Mouse (Mus musculus) limb, embryonic 14.5 days (tissue): Measurements from ENCODE around the gene Pgm5. TPM values are rescaled to one million over a fixed set of nuclear protein-coding genes. Genes with fewer than 3 reads are reported as not detected.

Experiments
- ATAC-seq: fragments of 200-750 bp; cut with Nextera tagmentation; 2 replicates; pipeline ENCODE4 v1.8.0; 2017; ENCODE audit warnings: low read depth, moderate number of reproducible peaks, moderate TSS enrichment; ENCODE audit not compliant: low FRiP score
- DNase-seq: peaks from one replicate; pipeline ENCODE4 v3.0.0-alpha.2; 2015; ENCODE audit warnings: low spot score
- H3K27ac ChIP-seq: fragments of 300-500 bp; sonication (generic); replicated peaks from 2 replicates; pipeline ENCODE4 v1.5.1; 2014; ENCODE audit warnings: low read depth, mild to moderate bottlenecking, low read length, moderate library complexity, mixed read lengths
- H3K27me3 ChIP-seq: fragments of 300-500 bp; sonication (generic); 2 replicates; pipeline ENCODE4 v1.6.1; 2014; ENCODE audit warnings: low read length, mixed read lengths; ENCODE audit not compliant: control insufficient read depth, insufficient read depth
- H3K36me3 ChIP-seq: fragments of 300-500 bp; sonication (generic); 2 replicates; pipeline ENCODE4 v1.6.1; 2014; ENCODE audit warnings: mild to moderate bottlenecking, low read length, moderate library complexity, mixed read lengths; ENCODE audit not compliant: control insufficient read depth, insufficient read depth
- H3K4me1 ChIP-seq: fragments of 300-500 bp; sonication (generic); 2 replicates; pipeline ENCODE4 v1.6.1; 2014; ENCODE audit warnings: antibody characterized with exemption, low read length, mixed read lengths; ENCODE audit not compliant: control insufficient read depth, insufficient read depth
- H3K4me2 ChIP-seq: fragments of 300-500 bp; sonication (generic); replicated peaks from 2 replicates; pipeline ENCODE4 v1.6.1; 2014; ENCODE audit warnings: low read depth, mild to moderate bottlenecking, low read length, moderate library complexity; ENCODE audit not compliant: severe bottlenecking
- H3K4me3 ChIP-seq: fragments of 300-500 bp; sonication (generic); replicated peaks from 2 replicates; pipeline ENCODE4 v1.5.1; 2014; ENCODE audit warnings: low read length
- H3K9ac ChIP-seq: fragments of 300-500 bp; sonication (generic); 2 replicates; pipeline ENCODE4 v1.6.1; 2014; ENCODE audit warnings: mild to moderate bottlenecking, low read depth, low read length, moderate library complexity; ENCODE audit not compliant: severe bottlenecking
- H3K9me3 ChIP-seq: fragments of 300-500 bp; sonication (generic); 2 replicates; pipeline ENCODE4 v1.6.1; 2016; ENCODE audit warnings: low read length; ENCODE audit not compliant: control insufficient read depth
- POLR2A ChIP-seq: fragments of 200-500 bp; IDR thresholded peaks from 2 replicates; pipeline ENCODE4 v1.8.0; 2012; ENCODE audit warnings: inconsistent platforms, mild to moderate bottlenecking, moderate library complexity, borderline replicate concordance; ENCODE audit not compliant: insufficient read depth, insufficient read length; ENCODE audit errors: extremely low read depth
- WGBS: fragments of 180-500 bp; shearing (Covaris S2); extraction: QIAGEN DNeasy Blood & Tissue Kit; methylation state at CpG from one replicate; pipeline ENCODE4 v1.1.7; 2014; 5-methylcytosine and 5-hydroxymethylcytosine counted together
- polyA plus RNA-seq, 2 experiments: library from polyadenylated mRNA; depleted of rRNA in 1 of 2; stranded (reverse) in 1 of 2; unstranded in 1 of 2; fragments of >200 nt; fragmentation: Nextera tagmentation in 1 of 2; extraction: Ambion mirVana in 1 of 2; gene quantifications; 2 replicates each; pipeline versions ENCODE4 v1.2.1 to v1.2.3; 2012 to 2014

The Pgm5 gene
- polyA plus RNA-seq, 2 experiments, result 2.6 to 18.2 TPM

DNA sequence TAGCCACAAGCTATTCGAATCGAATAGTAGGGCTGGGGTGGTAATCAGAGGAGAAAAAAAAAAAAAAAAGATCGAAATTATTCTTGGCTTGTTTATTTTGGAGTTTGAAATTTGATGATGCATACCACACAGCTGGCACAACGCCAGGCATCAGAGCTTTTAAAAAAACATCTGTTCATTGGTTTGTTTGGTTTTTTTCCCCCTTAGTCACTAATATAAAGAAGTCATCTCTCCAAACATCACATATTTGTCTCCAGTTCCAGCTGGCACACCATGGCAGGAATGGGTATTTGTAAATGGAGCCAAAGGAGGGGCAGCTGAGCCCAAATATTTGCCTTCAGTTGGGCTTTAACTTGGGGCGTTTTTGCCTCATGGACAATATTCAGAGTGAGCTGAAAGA is 131.0 kb downstream of the Pgm5 start:
- 0 out of 2 replicates have a peak, but pooled peaks cover 4% of the 10 kb centered on the region for H3K4me1 ChIP-seq
- no peak for TF ChIP-seq POLR2A
- 43% methylated on average over 5 of the region's 5 CpGs for WGBS
- H3K36me3 ChIP-seq, result no peaks in the 10 kb centered on the region
- H3K4me2 ChIP-seq, result no peak overlapping the region
- H3K27ac ChIP-seq, result no peak overlapping the region
- H3K9me3 ChIP-seq, result no peaks in the 10 kb centered on the region
- H3K27me3 ChIP-seq, result no peaks in the 10 kb centered on the region
- no peak overlapping the region for H3K4me3 ChIP-seq
- no peak overlapping the region for H3K9ac ChIP-seq
- no peak for ATAC-seq
- DNase-seq, result peak; percentile 67

DNA sequence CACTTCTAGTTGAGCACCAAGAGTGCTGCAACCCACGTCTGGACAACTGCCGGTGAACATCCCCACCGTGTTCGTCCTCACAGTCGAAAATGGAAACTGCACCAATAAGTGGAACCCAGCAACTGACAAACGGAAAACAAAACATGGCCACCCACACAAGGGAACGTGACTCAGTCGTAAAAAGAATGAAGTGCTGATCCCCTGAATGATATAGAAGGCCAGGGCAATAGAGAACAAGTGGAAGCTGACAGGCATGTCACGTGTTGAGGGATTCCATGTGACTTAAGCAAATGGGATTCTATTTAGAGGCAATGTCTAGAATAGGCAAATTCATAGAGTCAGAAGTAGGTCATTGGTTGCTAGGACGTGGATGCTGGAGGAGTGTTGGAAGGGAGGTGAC is 137.3 kb downstream of the Pgm5 start:
- 78% methylated on average over 10 of the region's 10 CpGs for WGBS
- Histone ChIP-seq H3K27me3 (no peaks in the 10 kb centered on the region), H3K36me3 (no peaks in the 10 kb centered on the region), H3K4me3 (no peak overlapping the region), H3K4me2 (no peak overlapping the region), H3K9ac (no peak overlapping the region), H3K27ac (no peak overlapping the region), H3K4me1 (no peaks in the 10 kb centered on the region), H3K9me3 (no peaks in the 10 kb centered on the region)
- TF ChIP-seq POLR2A, result no peak
- DNase-seq, result no peak
- no peak for ATAC-seq

DNA sequence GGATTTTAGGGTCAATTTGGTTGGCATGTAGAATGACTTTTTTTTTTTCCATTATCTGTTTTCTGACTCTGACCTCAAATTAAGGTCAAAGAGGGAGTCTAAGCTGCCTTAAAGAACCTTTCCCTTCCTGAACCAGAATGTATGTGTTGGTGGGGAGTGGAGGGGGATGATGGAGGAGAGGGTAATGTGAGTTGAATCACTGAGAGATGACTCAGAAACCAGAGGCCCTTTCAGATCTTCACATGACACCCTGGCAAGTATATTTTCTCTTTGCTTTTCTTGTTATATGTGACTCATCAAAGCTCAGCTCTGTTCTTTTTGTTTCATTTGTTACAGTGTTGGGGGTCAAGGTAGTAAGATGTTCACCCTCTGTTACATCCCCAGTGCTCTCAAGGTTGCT is 141.2 kb downstream of the Pgm5 start:
- DNase-seq, result no peak
- H3K4me1 ChIP-seq, result no peaks in the 10 kb centered on the region
- no peak for TF ChIP-seq POLR2A

DNA sequence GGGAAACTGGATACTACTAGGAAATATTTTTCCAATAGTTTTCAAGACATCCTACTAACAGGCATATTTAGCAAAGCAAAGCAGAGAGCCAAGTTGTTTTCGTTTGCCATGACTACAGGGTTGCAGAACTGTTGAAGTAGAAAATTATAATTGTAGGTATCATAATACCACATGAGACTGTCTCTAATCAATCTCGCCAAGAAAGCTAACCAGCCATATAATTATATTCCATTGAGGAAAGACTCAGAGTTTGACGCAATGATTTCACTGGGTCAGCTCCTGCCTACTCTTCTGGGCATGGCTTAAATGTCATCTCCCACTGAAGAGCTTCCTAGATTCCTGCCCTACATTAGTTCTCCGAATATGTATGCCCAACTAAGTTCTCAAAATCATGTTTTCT is 142.2 kb downstream of the Pgm5 start:
- Histone ChIP-seq H3K9me3 (no peaks in the 10 kb centered on the region), H3K4me3 (no peak overlapping the region), H3K4me2 (no peak overlapping the region), H3K9ac (no peak overlapping the region), H3K4me1 (no peaks in the 10 kb centered on the region), H3K36me3 (no peaks in the 10 kb centered on the region), H3K27ac (no peak overlapping the region), H3K27me3 (no peaks in the 10 kb centered on the region)
- 84% methylated on average over 4 of the region's 4 CpGs for WGBS
- ATAC-seq (no peak), DNase-seq (no peak)
- no peak for TF ChIP-seq POLR2A

More for the DNA sequence above, 141.2 kb downstream of the Pgm5 start:
- Histone ChIP-seq H3K27ac (no peak overlapping the region), H3K36me3 (no peaks in the 10 kb centered on the region), H3K27me3 (no peaks in the 10 kb centered on the region), H3K4me2 (no peak overlapping the region), H3K4me3 (no peak overlapping the region), H3K9ac (no peak overlapping the region), H3K9me3 (no peaks in the 10 kb centered on the region)
- no peak for ATAC-seq

DNA sequence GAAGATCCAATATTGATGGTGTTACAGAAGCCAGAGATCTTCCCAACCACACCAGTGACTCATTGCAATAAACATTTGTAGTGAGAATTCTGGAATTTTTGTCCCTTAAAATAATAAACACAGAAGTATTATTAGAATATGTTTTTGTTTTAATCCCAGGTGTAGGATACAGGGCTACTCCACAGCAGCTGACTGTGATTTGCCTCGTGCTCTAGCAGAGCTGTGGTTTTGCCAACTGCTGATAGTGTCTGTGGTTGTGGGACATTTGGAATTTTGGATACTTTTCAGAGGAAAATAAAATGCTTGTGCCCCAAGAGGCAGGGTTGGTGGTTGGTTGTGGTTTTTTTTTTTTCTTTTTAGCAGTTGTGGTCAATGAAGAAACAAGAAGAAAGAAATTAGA is 143.6 kb downstream of the Pgm5 start:
- ATAC-seq, result no peak
- Histone ChIP-seq H3K4me2 (no peak overlapping the region), H3K9me3 (no peaks in the 10 kb centered on the region), H3K9ac (no peak overlapping the region), H3K36me3 (no peaks in the 10 kb centered on the region), H3K27ac (no peak overlapping the region), H3K4me1 (no peaks in the 10 kb centered on the region), H3K27me3 (no peaks in the 10 kb centered on the region), H3K4me3 (no peak overlapping the region)
- no peak for DNase-seq
- 72% methylated on average over 1 of the region's 1 CpGs for WGBS
- no peak for TF ChIP-seq POLR2A
